Mouse (Mus musculus) lung, postnatal 0 days (tissue): ENCODE data around the gene Pde12. TPM values are rescaled to one million over a fixed set of nuclear protein-coding genes. Genes with fewer than 3 reads are reported as not detected.

Experiments
- ATAC-seq: fragments of 200-750 bp; cut with Nextera tagmentation; 2 replicates; pipeline ENCODE4 v1.8.0; 2017; ENCODE audit warnings: moderate library complexity
- DNase-seq: peaks from one replicate; pipeline ENCODE4 v3.0.0-alpha.2; 2016; ENCODE audit warnings: low spot score
- H3K27ac ChIP-seq: fragments of 300-500 bp; sonication (generic); 2 replicates; pipeline ENCODE4 v1.5.1; 2014; ENCODE audit warnings: antibody characterized with exemption, mild to moderate bottlenecking, low read length, mixed read lengths
- H3K27me3 ChIP-seq: fragments of 300-500 bp; sonication (generic); replicated peaks from 2 replicates; pipeline ENCODE4 v1.6.1; 2014; ENCODE audit warnings: low read length, mixed read lengths; ENCODE audit not compliant: insufficient read depth
- H3K36me3 ChIP-seq: fragments of 300-500 bp; sonication (generic); 2 replicates; pipeline ENCODE4 v1.6.1; 2014; ENCODE audit warnings: low read length, mixed read lengths; ENCODE audit not compliant: insufficient read depth
- H3K4me1 ChIP-seq: fragments of 300-500 bp; sonication (generic); 2 replicates; pipeline ENCODE4 v1.6.1; 2014; ENCODE audit warnings: antibody characterized with exemption, low read depth, low read length, mixed read lengths; ENCODE audit not compliant: insufficient read depth
- H3K4me2 ChIP-seq: fragments of 300-500 bp; sonication (generic); replicated peaks from 2 replicates; pipeline ENCODE4 v1.6.1; 2014; ENCODE audit warnings: low read depth, mild to moderate bottlenecking, low read length, moderate library complexity, mixed read lengths
- H3K4me3 ChIP-seq: fragments of 300-500 bp; sonication (generic); 2 replicates; pipeline ENCODE4 v1.5.1; 2014; ENCODE audit warnings: low read depth, low read length
- H3K9ac ChIP-seq: fragments of 300-500 bp; sonication (generic); replicated peaks from 2 replicates; pipeline ENCODE4 v1.6.1; 2014; ENCODE audit warnings: low read depth, mild to moderate bottlenecking
- H3K9me3 ChIP-seq: fragments of 300-500 bp; sonication (generic); 2 replicates; pipeline ENCODE4 v1.6.1; 2016; ENCODE audit warnings: low read length, mixed read lengths
- CTCF ChIP-seq: IDR thresholded peaks from 2 replicates; pipeline ENCODE4 v1.5.1; 2016; ENCODE audit warnings: antibody characterized with exemption, mild to moderate bottlenecking
- EP300 ChIP-seq: IDR thresholded peaks from 2 replicates; pipeline ENCODE4 v1.6.1; 2016; ENCODE audit warnings: antibody characterized with exemption, mild to moderate bottlenecking, control low read depth
- WGBS: fragments of 180-500 bp; shearing (Covaris S2); extraction: QIAGEN DNeasy Blood & Tissue Kit; methylation state at CpG from one replicate; pipeline ENCODE4 v1.1.7; 2014; 5-methylcytosine and 5-hydroxymethylcytosine counted together
- polyA plus RNA-seq: library from polyadenylated mRNA; unstranded; fragments of >200 nt; fragmentation: Nextera tagmentation; extraction: Ambion mirVana; gene quantifications from 2 replicates; pipeline ENCODE4 v1.2.1, GENCODE M21; 2015

Gene Pde12
- polyA plus RNA-seq, 1 experiment from 2014 or later, result 5.5 TPM

GRCm38 (mm10) chr14:26647811-26648210 is 21.9 kb downstream of the Pde12 start:
- Histone ChIP-seq H3K4me3 (no peak overlapping the region), H3K27me3 (no peaks in the 10 kb centered on the region), H3K9me3 (no peaks in the 10 kb centered on the region), H3K4me1 (no peaks in the 10 kb centered on the region), H3K4me2 (no peak overlapping the region), H3K9ac (no peak overlapping the region), H3K36me3 (no peaks in the 10 kb centered on the region), H3K27ac (no peak overlapping the region)
- WGBS, result 65% methylated on average over 2 of the region's 2 CpGs
- DNase-seq (no peak), ATAC-seq (no peak)
- TF ChIP-seq EP300, result no peak
- TF ChIP-seq CTCF, result no peak

- no peak overlapping the region for H3K4me3 ChIP-seq
- no peak for ATAC-seq
- H3K4me2 ChIP-seq, result no peak overlapping the region
- no peak for DNase-seq
- 40% methylated on average over 5 of the region's 5 CpGs for WGBS
- H3K9ac ChIP-seq, result no peak overlapping the region
- no peaks in the 10 kb centered on the region for H3K36me3 ChIP-seq
- no peak overlapping the region for H3K27ac ChIP-seq
- H3K4me1 ChIP-seq, result no peaks in the 10 kb centered on the region
- H3K27me3 ChIP-seq, result no peaks in the 10 kb centered on the region
- TF ChIP-seq EP300, result no peak
- TF ChIP-seq CTCF, result no peak
- no peaks in the 10 kb centered on the region for H3K9me3 ChIP-seq
Observed at GRCm38 (mm10) chr14:26645989-26646650, 23.6 kb downstream of the Pde12 start.

GRCm38 (mm10) chr14:26643006-26643624 is 26.6 kb downstream of the Pde12 start:
- Histone ChIP-seq H3K4me3 (no peak overlapping the region), H3K9me3 (no peaks in the 10 kb centered on the region), H3K9ac (no peak overlapping the region), H3K36me3 (no peaks in the 10 kb centered on the region), H3K27me3 (no peaks in the 10 kb centered on the region), H3K4me1 (peaks cover 4% of the 10 kb centered on the region; the same call in 1 of the 2 replicates), H3K4me2 (no peak overlapping the region), H3K27ac (no peak overlapping the region)
- WGBS, result 59% methylated on average over 3 of the region's 3 CpGs
- TF ChIP-seq EP300 (no peak), CTCF (no peak)
- DNase-seq (no peak), ATAC-seq (no peak)

- peak overlapping the region; percentile 75 for H3K4me2 ChIP-seq
- peak overlapping the region; percentile 99; the same call in 1 of the 2 replicates for H3K27ac ChIP-seq
- H3K9me3 ChIP-seq, result no peaks in the 10 kb centered on the region
- 33% methylated on average over 2 of the region's 2 CpGs for WGBS
- TF ChIP-seq CTCF, result peak; percentile 55
- no peak for TF ChIP-seq EP300
- peak; percentile 41 for DNase-seq
- H3K4me3 ChIP-seq, result peak overlapping the region; percentile 99
- H3K9ac ChIP-seq, result peak overlapping the region; percentile 96; the same call in 1 of the 2 replicates
- H3K27me3 ChIP-seq, result no peaks in the 10 kb centered on the region
- H3K36me3 ChIP-seq, result no peaks in the 10 kb centered on the region
- H3K4me1 ChIP-seq, result peaks cover 9% of the 10 kb centered on the region; the same call in 1 of the 2 replicates
- ATAC-seq, result no peak
Observed at GRCm38 (mm10) chr14:26639961-26640360, 29.7 kb downstream of the Pde12 start.

GRCm38 (mm10) chr14:26639251-26639650 is 30.4 kb downstream of the Pde12 start:
- peaks cover 9% of the 10 kb centered on the region; the same call in 1 of the 2 replicates for H3K4me1 ChIP-seq
- WGBS, result 3% methylated on average over 11 of the region's 11 CpGs
- no peaks in the 10 kb centered on the region for H3K27me3 ChIP-seq
- H3K4me3 ChIP-seq, result peak overlapping the region; percentile 99
- H3K27ac ChIP-seq, result peak overlapping the region; percentile 99
- DNase-seq (peak; percentile 69), ATAC-seq (no peak)
- H3K4me2 ChIP-seq, result peak overlapping the region; percentile 75
- H3K36me3 ChIP-seq, result no peaks in the 10 kb centered on the region
- TF ChIP-seq EP300, result no peak
- no peak for TF ChIP-seq CTCF
- H3K9ac ChIP-seq, result peak overlapping the region; percentile 96
- H3K9me3 ChIP-seq, result no peaks in the 10 kb centered on the region

- H3K27me3 ChIP-seq, result no peaks in the 10 kb centered on the region
- H3K4me3 ChIP-seq, result peak overlapping the region; percentile 99
- ATAC-seq (peak; percentile 57), DNase-seq (peak; percentile 91)
- TF ChIP-seq EP300, result no peak
- TF ChIP-seq CTCF, result no peak
- no peaks in the 10 kb centered on the region for H3K9me3 ChIP-seq
- WGBS, result 0% methylated on average over 16 of the region's 16 CpGs
- peak overlapping the region; percentile 75 for H3K4me2 ChIP-seq
- H3K9ac ChIP-seq, result peak overlapping the region; percentile 96
- H3K4me1 ChIP-seq, result peaks cover 9% of the 10 kb centered on the region; the same call in 1 of the 2 replicates
- H3K27ac ChIP-seq, result peak overlapping the region; percentile 99
- H3K36me3 ChIP-seq, result no peaks in the 10 kb centered on the region
Observed at GRCm38 (mm10) chr14:26638708-26639084, 31.0 kb downstream of the Pde12 start.
